Mouse (Mus musculus) heart, embryonic 14.5 days (tissue): ENCODE measurements at regions not wholly inside any gene's neighbourhood (a gene's known extent, or its start where the extent isn't known, plus 50 kb on each side); places are given as distances from the start of the nearest gene placed in this dataset.

Experiments used
- ATAC-seq: fragments of 200-750 bp; cut with Nextera tagmentation; 2 replicates; pipeline ENCODE4 v1.8.0; 2017; ENCODE audit warnings: low read depth, moderate TSS enrichment; ENCODE audit not compliant: insufficient number of reproducible peaks, insufficient read depth, low FRiP score
- H3K27ac ChIP-seq, 2 experiments: fragments of 200-500 bp in 1 of 2; fragments of 300-500 bp in 1 of 2; sonication (generic) in 1 of 2; replicated peaks in 1 of 2; 2 replicates each; pipeline ENCODE4 v1.5.1; 2012 to 2014; ENCODE audit warnings: low read depth in 2 of 2, low read length in 2 of 2, control low read depth in 1 of 2, mild to moderate bottlenecking in 1 of 2, mixed read lengths in 1 of 2; ENCODE audit not compliant: control insufficient read depth in 1 of 2, insufficient read depth in 1 of 2
- H3K27me3 ChIP-seq: fragments of 300-500 bp; sonication (generic); 2 replicates; pipeline ENCODE4 v1.6.1; 2014; ENCODE audit warnings: mild to moderate bottlenecking, low read length, control low read depth; ENCODE audit not compliant: control insufficient read depth, insufficient read depth
- H3K36me3 ChIP-seq: fragments of 300-500 bp; sonication (generic); 2 replicates; pipeline ENCODE4 v1.6.1; 2014; ENCODE audit warnings: mild to moderate bottlenecking, control low read depth, low read length, mixed read lengths; ENCODE audit not compliant: control insufficient read depth, insufficient read depth
- H3K4me1 ChIP-seq, 2 experiments: fragments of 200-500 bp in 1 of 2; fragments of 300-500 bp in 1 of 2; sonication (generic) in 1 of 2; 2 replicates each; pipeline ENCODE4 v1.6.1; 2012 to 2014; ENCODE audit warnings: low read length in 2 of 2, control low read depth in 1 of 2, mixed read lengths in 1 of 2; ENCODE audit not compliant: control insufficient read depth in 2 of 2, insufficient read depth in 2 of 2
- H3K4me2 ChIP-seq: fragments of 300-500 bp; sonication (generic); 2 replicates; pipeline ENCODE4 v1.6.1; 2014; ENCODE audit warnings: mild to moderate bottlenecking, low read length
- H3K4me3 ChIP-seq, 2 experiments: fragments of 200-500 bp in 1 of 2; fragments of 300-500 bp in 1 of 2; sonication (generic) in 1 of 2; 2 replicates each; pipeline ENCODE4 v1.5.1; 2012 to 2014; ENCODE audit warnings: low read length in 2 of 2, mild to moderate bottlenecking in 2 of 2, control low read depth in 1 of 2, low read depth in 1 of 2, moderate library complexity in 1 of 2; ENCODE audit not compliant: control insufficient read depth in 1 of 2, insufficient read depth in 1 of 2
- H3K9ac ChIP-seq: fragments of 300-500 bp; sonication (generic); 2 replicates; pipeline ENCODE4 v1.6.1; 2014; ENCODE audit warnings: mild to moderate bottlenecking, low read length
- H3K9me3 ChIP-seq: fragments of 300-500 bp; sonication (generic); 2 replicates; pipeline ENCODE4 v1.6.1; 2016; ENCODE audit warnings: low read length, control low read depth; ENCODE audit not compliant: control insufficient read depth
- WGBS: fragments of 180-500 bp; shearing (Covaris S2); extraction: QIAGEN DNeasy Blood & Tissue Kit; methylation state at CpG from one replicate; pipeline ENCODE4 v1.1.7; 2014; 5-methylcytosine and 5-hydroxymethylcytosine counted together

DNA sequence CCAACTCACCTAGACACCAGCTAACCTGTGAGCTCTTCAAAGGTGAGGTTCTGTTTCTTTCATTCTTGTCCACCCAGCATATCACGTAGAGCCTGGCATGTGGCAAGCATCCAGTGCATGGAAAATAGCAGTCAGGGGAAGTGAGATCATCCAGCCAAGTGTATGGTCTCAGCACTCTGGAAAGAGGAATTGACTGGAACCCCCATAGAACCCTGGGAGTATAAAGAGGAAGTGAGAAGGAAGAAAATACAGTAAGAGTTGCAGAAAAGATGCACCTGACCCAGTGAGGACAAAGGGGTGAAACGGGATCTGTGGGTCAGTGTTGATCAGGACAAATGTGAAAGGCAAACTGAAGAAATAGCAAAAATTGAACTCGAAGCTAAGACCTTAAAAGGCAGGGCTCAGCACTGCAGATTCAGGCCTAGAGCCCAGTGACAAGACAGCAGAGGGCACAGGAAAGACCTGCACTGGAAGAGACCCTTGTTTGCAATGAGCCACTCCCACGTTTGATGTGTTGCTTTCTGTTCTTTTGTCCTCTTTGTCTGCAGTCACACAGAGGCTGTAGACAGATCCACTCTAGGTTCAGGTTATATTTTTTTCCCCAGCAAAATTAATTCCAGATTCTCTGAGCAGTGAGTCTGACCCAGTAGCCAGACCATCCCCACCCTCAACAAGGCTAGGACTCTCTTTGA lies 86.7 kb upstream of the Slc44a1 start:
- peaks cover 0 to 2% of the 10 kb centered on the region in 2 experiments; a peak in 1 of 4 replicates for H3K4me1 ChIP-seq
- H3K4me2 ChIP-seq, result no peak overlapping the region
- 47% methylated on average over 4 of the region's 4 CpGs for WGBS
- no peak overlapping the region for H3K27ac ChIP-seq
- no peak overlapping the region for H3K9ac ChIP-seq
- H3K27me3 ChIP-seq, result no peaks in the 10 kb centered on the region
- no peaks in the 10 kb centered on the region for H3K9me3 ChIP-seq
- no peaks in the 10 kb centered on the region for H3K36me3 ChIP-seq
- no peak overlapping the region for H3K4me3 ChIP-seq
- ATAC-seq, result peak; percentile 59; the same call in 1 of the 2 replicates

DNA sequence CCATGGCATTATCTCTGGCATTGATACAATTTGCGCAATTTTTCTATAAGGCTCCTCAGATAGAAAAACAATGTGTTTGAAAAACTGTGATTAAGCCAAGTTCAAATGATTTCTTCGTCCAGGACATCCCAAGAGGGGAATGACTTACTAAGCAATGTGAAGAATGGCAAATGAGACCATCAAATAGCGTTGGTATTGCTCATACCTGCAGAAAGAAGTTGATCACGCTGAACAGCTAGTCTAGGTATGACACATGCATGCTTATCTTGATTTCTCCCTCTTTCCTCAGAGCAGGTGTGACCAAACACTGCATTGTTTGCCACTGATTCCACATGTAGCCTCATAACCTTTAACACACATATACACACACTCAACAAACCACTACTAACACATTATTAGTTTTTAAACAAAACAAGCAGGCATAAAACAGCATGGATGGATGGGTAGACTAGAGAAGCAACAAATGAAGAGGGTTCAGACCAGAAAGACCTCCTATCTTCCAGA lies 89.1 kb upstream of the Slc44a1 start:
- WGBS, result 80% methylated on average over 4 of the region's 4 CpGs
- no peak overlapping the region for H3K9ac ChIP-seq
- H3K27me3 ChIP-seq, result no peaks in the 10 kb centered on the region
- no peaks in the 10 kb centered on the region for H3K36me3 ChIP-seq
- no peak overlapping the region for H3K27ac ChIP-seq
- no peak overlapping the region for H3K4me2 ChIP-seq
- H3K4me1 ChIP-seq, result peaks cover 0 to 2% of the 10 kb centered on the region in 2 experiments; a peak in 1 of 4 replicates
- no peak overlapping the region for H3K4me3 ChIP-seq
- H3K9me3 ChIP-seq, result no peaks in the 10 kb centered on the region
- no peak for ATAC-seq

DNA sequence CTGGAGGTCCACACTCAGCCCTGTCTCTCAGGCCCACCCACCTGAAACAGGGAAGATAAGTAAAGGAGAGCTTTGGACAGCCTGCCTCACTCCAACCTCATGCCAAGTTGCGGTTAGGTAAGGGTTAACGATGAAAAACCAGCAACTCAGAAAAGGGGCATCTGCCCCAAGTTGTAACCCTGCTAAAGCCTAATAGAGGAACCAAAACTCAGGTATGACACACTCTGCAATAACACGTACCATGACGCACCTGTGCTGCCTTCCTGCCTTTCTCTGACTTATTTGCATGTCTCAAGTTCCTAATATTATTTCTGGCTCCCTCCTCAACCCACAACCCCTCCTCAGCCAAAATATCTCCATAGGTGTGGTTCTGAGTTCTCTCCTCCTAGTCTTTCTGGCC lies 94.9 kb upstream of the Slc44a1 start:
- no peak overlapping the region for H3K27ac ChIP-seq
- H3K4me2 ChIP-seq, result no peak overlapping the region
- H3K9ac ChIP-seq, result no peak overlapping the region
- no peaks in the 10 kb centered on the region for H3K36me3 ChIP-seq
- H3K4me1 ChIP-seq, result no peaks in the 10 kb centered on the region; a peak in 1 of 4 replicates
- H3K27me3 ChIP-seq, result no peaks in the 10 kb centered on the region
- no peak overlapping the region for H3K4me3 ChIP-seq
- ATAC-seq, result no peak
- H3K9me3 ChIP-seq, result 0 out of 2 replicates have a peak, but pooled peaks cover 6% of the 10 kb centered on the region
- WGBS, result 93% methylated on average over 4 of the region's 4 CpGs

DNA sequence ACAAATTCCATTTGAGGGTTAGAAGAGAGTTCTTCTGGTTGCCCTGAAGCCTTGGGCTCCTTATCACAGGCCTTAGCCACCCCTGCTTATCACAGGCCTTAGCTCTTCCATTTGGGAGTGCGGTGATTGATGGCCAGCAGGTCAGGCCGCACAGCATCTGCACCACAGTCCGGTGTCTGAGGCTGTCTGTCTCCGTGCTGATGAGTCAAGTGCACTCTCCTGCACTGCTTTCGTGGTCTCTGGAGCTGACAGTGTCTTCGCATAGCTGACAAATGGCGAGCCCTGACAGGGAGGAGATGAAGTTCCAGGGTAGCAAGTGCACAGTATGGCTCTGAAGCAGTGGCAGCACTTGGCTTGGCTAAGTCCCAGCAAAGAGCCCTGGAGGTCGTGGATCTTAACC lies 95.7 kb upstream of the Slc44a1 start:
- Histone ChIP-seq H3K9ac (no peak overlapping the region), H3K4me3 (no peak overlapping the region), H3K27ac (no peak overlapping the region), H3K9me3 (0 out of 2 replicates have a peak, but pooled peaks cover 6% of the 10 kb centered on the region), H3K4me2 (no peak overlapping the region), H3K36me3 (no peaks in the 10 kb centered on the region), H3K4me1 (no peaks in the 10 kb centered on the region; a peak in 1 of 4 replicates), H3K27me3 (no peaks in the 10 kb centered on the region)
- 22% methylated on average over 8 of the region's 8 CpGs for WGBS
- no peak for ATAC-seq

DNA sequence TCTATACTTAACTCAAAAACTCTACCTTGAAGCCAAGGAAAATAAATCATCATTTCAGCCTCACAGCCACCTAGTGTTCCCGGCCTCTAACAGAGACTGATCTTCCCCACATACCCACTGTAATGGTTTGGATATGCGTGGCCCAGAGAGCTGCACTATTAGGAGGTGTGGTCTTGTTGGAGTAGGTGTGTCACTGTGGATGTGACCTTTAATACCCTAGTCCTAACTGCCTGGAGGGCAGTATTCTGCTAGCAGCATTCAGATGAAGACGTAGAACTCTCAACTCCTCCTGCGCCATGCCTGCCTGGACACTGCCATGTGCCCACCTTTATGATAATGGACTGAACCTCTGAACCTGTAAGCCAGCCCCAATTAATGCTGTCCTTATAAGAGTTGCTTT lies 99.0 kb upstream of the Slc44a1 start:
- H3K9ac ChIP-seq, result no peak overlapping the region

DNA sequence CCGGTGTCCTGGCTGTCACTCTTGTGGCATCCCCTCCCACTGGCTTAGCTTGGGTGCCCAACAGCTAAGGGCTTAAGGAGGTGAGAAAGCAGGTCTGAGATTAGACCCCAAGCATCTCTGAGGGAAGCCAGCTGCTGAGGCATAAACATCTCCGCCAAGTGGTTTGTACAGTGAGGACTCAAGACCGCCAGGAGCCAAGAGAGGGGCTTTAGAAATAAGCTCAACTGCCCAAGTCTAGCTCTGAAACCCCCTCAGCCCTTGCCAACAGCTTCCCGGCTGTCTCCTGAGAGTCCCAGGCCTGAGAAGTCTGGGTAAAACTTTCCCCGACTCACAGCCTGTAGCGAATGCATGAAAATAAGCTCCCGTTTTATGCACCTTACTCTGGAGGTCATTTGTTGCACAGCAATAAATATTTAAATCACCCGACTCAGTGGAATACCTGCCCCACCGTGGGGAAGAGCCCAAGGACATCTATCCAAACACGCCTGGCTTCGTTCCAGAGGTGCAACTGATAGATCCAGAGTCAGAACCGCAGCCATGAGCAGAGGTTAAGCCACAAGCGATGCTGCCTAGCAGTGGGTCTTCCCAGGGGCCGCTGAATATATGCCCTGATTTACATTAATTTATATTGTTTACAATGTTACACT lies 100.1 kb upstream of the Slc44a1 start:
- H3K4me3 ChIP-seq, result no peak overlapping the region
- 0 out of 2 replicates have a peak, but pooled peaks cover 6% of the 10 kb centered on the region for H3K9me3 ChIP-seq
- H3K9ac ChIP-seq, result no peak overlapping the region
- H3K27me3 ChIP-seq, result no peaks in the 10 kb centered on the region
- H3K4me1 ChIP-seq, result peaks cover 5 to 9% of the 10 kb centered on the region in 2 experiments; a peak in 3 of 4 replicates
- WGBS, result 87% methylated on average over 13 of the region's 14 CpGs
- no peak overlapping the region for H3K4me2 ChIP-seq
- no peak for ATAC-seq
- no peak overlapping the region for H3K27ac ChIP-seq
- H3K36me3 ChIP-seq, result no peaks in the 10 kb centered on the region

More for the DNA sequence above, 99.0 kb upstream of the Slc44a1 start:
- Histone ChIP-seq H3K27ac (no peak overlapping the region), H3K4me2 (no peak overlapping the region), H3K9me3 (0 out of 2 replicates have a peak, but pooled peaks cover 6% of the 10 kb centered on the region), H3K4me3 (no peak overlapping the region), H3K27me3 (no peaks in the 10 kb centered on the region), H3K36me3 (no peaks in the 10 kb centered on the region), H3K4me1 (peaks cover 5 to 9% of the 10 kb centered on the region in 2 experiments; a peak in 3 of 4 replicates)
- ATAC-seq, result no peak
- WGBS, result 88% methylated on average over 4 of the region's 4 CpGs

DNA sequence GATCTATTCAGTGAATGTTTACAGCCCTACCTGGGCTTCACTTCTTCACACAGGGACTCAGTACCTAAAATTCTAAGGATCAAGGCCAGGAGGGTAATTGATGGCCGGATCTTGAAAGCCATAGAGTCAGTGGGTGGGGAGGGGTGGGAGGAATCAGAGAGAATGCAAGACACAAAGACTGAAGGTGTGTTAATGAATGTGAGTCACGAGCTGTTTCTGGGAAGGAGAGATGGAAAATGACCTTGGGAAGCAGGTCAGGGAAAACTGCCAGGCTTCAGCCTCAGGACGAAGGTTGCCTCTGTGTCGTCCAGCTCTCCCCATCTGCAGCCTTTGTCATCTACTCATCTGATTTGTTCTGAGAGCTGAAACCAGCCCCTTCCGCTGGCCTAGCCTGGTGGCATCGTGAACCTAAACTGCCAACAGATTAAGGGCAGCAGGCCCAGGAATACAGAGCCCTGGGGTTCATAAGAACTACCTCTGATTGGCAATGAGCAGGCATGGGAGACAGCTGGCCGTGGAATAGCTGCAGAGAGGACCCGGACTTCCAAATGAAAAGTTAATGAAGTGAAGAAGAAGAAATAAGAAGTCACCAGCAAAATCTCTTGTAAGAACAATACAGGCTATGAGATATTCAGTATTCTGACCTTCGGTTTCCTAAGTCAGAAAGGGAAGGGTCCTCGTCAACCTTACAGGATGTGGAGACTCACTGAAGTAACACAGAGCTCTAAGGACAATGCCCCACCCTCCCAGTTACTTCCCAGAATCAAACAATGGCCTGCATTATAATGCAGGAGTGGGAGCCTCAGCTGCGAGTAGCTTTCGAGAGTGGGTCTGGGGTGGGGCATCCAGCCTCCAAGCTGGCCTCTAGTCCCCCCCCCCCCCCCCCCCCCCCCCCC lies 100.8 kb upstream of the Slc44a1 start:
- no peak overlapping the region for H3K4me3 ChIP-seq
- H3K9ac ChIP-seq, result no peak overlapping the region
- H3K27ac ChIP-seq, result no peak overlapping the region
- peaks cover 5 to 9% of the 10 kb centered on the region in 2 experiments; a peak in 3 of 4 replicates for H3K4me1 ChIP-seq
- no peak overlapping the region for H3K4me2 ChIP-seq
- 54% methylated on average over 12 of the region's 12 CpGs for WGBS
- no peak for ATAC-seq
- no peaks in the 10 kb centered on the region for H3K36me3 ChIP-seq
- H3K9me3 ChIP-seq, result 0 out of 2 replicates have a peak, but pooled peaks cover 6% of the 10 kb centered on the region
- no peaks in the 10 kb centered on the region for H3K27me3 ChIP-seq
